Mouse (Mus musculus): ENCODE data around the gene Ube2ql1.

Ube2ql1 gene

GRCm38 (mm10) chr13:69739759-69740135, at the start of gene Ube2ql1:
Gene Ube2ql1 (minus strand): TSS chr13:69739889.
- in situ Hi-C loops (cut with MboI, MseI) = loop anchor here (10.0 kb wide), 1 partner anchor 65 kb away; the partner anchor contains the start of gene Med10

- in situ Hi-C loops (cut with MboI, MseI) = no loop called here
Observed at GRCm38 (mm10) chr13:69788704-69789103, 49.0 kb upstream of the Ube2ql1 start.

GRCm38 (mm10) chr13:69778221-69778620, 38.5 kb upstream of the Ube2ql1 start:
- in situ Hi-C loops (cut with MboI, MseI) = no loop called here

GRCm38 (mm10) chr13:69772358-69772757, 32.7 kb upstream of the Ube2ql1 start:
- in situ Hi-C loops (cut with MboI, MseI) = no loop called here

GRCm38 (mm10) chr13:69770538-69771456, 31.1 kb upstream of the Ube2ql1 start:
- in situ Hi-C loops (cut with MboI, MseI) = no loop called here

GRCm38 (mm10) chr13:69768152-69768551, 28.5 kb upstream of the Ube2ql1 start:
- in situ Hi-C loops (cut with MboI, MseI) = no loop called here

GRCm38 (mm10) chr13:69764646-69765045, 25.0 kb upstream of the Ube2ql1 start:
- in situ Hi-C loops (cut with MboI, MseI) = no loop called here

GRCm38 (mm10) chr13:69761393-69761792, 21.7 kb upstream of the Ube2ql1 start:
- in situ Hi-C loops (cut with MboI, MseI) = no loop called here

GRCm38 (mm10) chr13:69758979-69759378, 19.3 kb upstream of the Ube2ql1 start:
- in situ Hi-C loops (cut with MboI, MseI) = no loop called here

- in situ Hi-C loops (cut with MboI, MseI) = no loop called here
Observed at GRCm38 (mm10) chr13:69752875-69753274, 13.2 kb upstream of the Ube2ql1 start.

GRCm38 (mm10) chr13:69751510-69751909, 11.8 kb upstream of the Ube2ql1 start:
- in situ Hi-C loops (cut with MboI, MseI) = no loop called here

GRCm38 (mm10) chr13:69748756-69749155, 9.1 kb upstream of the Ube2ql1 start:
- in situ Hi-C loops (cut with MboI, MseI) = loop anchor here (10.0 kb wide), 1 partner anchor 56 kb away; the partner anchor contains the start of gene Med10

GRCm38 (mm10) chr13:69740331-69741285, 919 bp upstream of the Ube2ql1 start:
- in situ Hi-C loops (cut with MboI, MseI) = loop anchor here (10.0 kb wide), 1 partner anchor 64 kb away; the partner anchor contains the start of gene Med10

GRCm38 (mm10) chr13:69739091-69739758, 464 bp downstream of the Ube2ql1 start:
- in situ Hi-C loops (cut with MboI, MseI) = no loop called here

- in situ Hi-C loops (cut with MboI, MseI) = no loop called here
Observed at GRCm38 (mm10) chr13:69738461-69738971, 1.2 kb downstream of the Ube2ql1 start.

GRCm38 (mm10) chr13:69737444-69738185, 2.1 kb downstream of the Ube2ql1 start:
- in situ Hi-C loops (cut with MboI, MseI) = no loop called here

- in situ Hi-C loops (cut with MboI, MseI) = no loop called here
Observed at GRCm38 (mm10) chr13:69732636-69733035, 7.1 kb downstream of the Ube2ql1 start.

- in situ Hi-C loops (cut with MboI, MseI) = no loop called here
Observed at GRCm38 (mm10) chr13:69725376-69725775, 14.3 kb downstream of the Ube2ql1 start.

GRCm38 (mm10) chr13:69721141-69721540, 18.5 kb downstream of the Ube2ql1 start:
- in situ Hi-C loops (cut with MboI, MseI) = no loop called here

- in situ Hi-C loops (cut with MboI, MseI) = no loop called here
Observed at GRCm38 (mm10) chr13:69717860-69718598, 21.7 kb downstream of the Ube2ql1 start.
